Mouse (Mus musculus) CD8-positive naive resting alpha-beta T cell, adult 2 months (primary cell): ENCODE measurements around the gene Fubp3.
"Not testable (repeated sequence)": the region's sequence is repeated elsewhere in the genome, so short reads cannot be mapped to it uniquely, and the experiment has no call there.

Experiments
- DNase-seq, 2 experiments: peaks; one replicate each; pipeline ENCODE4 v3.0.0; 2022; ENCODE audit warnings: low read depth in 2 of 2, low spot score in 2 of 2

Gene Fubp3

DNA sequence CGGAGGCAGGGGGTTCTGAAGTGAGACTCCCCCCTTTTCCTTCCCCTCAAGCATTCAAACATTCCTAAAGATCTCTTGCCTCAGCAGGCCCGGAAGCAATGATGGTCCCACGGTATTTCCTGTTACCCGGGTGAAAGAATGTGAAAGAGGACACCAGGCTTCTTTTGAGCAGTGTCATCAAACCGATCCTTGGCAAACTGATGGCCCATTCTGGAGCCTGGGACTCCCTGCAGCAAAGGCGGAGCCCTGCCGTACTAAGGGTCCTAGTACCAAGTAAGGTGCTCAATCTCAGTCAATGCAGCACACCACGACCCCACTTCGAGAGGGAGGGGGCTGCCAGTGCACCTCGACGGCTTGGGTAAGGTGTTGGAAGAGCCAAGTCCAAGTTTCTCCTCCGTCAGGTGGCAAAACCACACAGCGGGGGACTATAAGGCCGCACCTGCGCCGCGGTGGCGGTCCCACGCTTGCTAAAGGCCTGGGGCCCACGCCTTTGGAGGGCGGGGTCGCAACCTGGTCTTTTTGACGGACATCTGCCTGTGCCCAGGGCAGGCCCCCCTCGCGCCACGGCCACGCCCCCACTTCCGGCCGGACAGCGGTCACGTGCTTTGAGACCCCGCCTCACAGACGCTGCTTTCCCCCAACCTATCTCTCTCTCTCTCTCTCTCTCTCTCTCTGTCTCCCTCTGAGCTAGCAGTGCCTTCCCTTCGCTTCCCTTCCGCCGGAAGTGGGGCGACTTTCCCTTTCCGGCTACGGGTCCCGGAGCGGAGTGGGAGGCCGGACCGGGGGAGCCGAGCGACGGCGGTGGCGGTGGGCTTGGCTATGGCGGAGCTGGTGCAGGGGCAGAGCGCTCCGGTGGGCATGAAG is at the start of gene Fubp3:
Gene Fubp3, plus strand, starts transcription at position 601 of the 864 bp plus-strand sequence.
- DNase-seq = peak; percentile 45 to 53

DNA sequence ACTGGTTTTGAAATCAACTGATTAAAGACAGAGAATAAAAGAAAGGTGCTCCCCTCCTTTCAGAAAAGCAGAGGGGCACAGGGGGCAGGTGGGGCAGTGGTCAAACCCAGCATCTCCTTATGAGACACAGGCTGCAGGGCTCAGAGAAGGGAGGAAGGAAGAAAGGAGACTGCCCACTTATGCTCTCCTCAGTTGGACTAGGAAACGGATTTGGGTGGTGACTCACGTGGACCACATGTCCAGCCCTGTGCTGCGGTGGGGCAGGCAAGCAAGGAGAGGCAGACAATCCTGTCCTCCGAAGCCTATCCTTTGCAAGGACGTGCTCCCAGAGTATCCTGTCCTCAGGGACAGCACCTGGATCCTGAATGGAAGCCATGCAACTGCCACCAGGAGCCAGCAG is 47.8 kb upstream of the Fubp3 start:
- DNase-seq = no peak

DNA sequence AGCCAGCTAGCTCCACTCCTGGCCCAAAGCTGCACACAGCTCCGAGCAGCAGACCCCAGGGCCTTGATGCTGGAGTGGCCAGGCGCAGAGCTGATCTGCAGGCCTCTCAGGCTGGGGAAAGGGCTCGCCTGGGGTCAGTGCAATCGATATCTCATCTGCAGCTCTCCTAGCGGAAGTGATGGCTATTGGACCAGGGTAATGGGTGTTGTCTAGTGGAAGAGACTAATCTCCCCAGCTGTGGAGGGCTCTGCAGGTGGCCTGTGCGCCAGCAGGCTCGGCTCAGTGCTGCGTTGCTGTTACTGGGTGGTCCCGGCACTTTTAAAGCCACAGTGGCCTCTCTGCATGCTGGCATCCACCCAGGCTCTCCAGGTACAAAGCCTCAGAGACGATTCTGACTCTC is 46.7 kb upstream of the Fubp3 start:
- no peak for DNase-seq

DNA sequence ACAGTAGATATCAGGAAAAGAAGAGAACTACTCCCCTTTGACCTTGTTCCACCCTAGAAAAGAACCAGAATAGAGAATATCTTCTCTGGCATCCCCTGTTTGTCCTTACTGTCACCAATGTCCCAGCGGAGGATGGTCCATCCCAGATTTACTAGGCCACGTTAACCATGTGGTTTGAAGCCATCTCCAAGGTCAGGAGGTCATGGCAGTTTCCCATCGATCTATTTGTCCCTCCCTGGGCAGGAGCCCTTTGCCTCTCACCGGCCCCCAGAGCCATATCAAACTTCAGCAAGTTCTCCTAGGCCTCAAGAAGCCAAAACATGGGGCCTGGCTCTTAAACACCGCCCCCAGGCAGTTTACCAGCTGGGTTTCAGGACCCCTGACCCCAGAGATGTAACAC is 42.2 kb upstream of the Fubp3 start:
- DNase-seq = no peak

DNA sequence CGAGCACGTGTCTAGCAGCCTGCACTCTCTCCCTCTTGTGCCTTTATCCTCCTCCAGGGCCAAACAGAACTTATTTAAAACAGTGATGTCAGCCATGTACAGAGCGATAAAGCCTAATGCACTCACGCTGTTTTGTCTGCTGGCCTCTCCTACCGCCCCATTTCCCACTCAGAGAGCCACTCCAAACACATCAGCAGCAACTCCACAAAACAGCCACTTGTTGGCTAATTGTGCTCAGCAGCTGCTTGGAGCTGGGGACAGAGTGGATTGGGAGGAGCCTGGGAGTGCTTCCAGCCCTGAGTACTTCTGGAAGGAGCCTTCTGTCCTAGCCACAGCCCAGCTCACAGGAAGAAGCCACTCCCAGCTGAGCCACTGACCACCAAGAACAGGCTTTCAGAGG is 35.4 kb upstream of the Fubp3 start:
- DNase-seq = no peak

DNA sequence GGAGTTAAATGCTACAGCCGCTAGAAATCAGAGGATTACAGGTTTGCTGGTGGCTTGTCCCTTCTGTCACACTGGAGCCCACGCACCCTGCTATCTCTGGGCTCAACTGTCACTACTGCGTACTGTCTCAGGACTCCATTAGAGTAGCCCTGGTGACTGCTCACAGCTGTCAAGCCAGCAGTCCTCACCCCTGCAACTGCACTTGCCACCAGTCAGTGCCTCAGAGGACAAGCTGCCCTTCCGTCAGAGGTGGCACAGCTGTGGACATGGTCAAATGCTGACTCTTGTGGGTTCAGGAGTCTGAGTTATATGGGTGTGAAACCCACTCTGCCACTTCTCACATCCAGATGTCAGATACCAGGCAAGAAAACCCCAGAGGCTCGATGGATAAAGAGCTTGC is 33.7 kb upstream of the Fubp3 start:
- DNase-seq = no peak

DNA sequence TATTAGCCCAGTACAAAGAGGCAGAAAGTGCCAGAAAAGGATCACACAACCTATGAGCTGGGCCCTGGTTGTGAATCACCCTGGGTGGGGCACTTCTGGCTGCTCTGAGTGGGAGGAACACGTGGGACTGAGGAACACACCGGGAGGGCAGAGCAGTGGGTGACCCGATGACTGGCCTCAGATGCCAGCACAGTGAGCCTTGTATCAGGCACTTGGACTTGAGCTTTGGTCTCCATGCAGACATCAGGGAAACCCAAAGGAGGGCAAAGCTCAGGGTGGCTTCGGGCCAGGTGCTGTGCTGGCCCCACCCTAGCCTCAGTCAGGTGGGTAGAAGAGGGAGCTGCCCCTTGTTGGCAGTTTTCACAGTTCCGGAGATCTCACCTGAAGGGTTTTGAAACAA is 30.9 kb upstream of the Fubp3 start:
- no peak for DNase-seq

DNA sequence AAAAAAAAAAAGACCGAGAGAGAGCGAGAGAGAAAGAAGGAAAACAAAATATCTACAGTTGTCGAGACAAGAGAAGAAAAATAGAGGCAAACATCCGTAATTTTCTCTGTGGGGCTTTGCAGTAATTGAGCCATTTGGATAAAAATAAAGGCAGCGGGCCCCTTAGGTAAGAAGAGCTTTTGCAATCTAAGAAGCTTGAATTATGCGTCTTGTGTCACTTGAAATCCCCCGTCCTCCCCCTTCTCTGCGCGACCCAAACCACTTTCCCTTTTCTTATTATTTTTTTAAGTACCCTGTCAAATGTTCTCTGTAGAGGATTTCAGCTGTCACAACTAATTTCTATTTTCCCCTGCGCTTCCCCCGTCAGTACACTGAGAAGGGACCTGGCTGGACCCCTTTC is 24.7 kb upstream of the Fubp3 start:
- no peak for DNase-seq

DNA sequence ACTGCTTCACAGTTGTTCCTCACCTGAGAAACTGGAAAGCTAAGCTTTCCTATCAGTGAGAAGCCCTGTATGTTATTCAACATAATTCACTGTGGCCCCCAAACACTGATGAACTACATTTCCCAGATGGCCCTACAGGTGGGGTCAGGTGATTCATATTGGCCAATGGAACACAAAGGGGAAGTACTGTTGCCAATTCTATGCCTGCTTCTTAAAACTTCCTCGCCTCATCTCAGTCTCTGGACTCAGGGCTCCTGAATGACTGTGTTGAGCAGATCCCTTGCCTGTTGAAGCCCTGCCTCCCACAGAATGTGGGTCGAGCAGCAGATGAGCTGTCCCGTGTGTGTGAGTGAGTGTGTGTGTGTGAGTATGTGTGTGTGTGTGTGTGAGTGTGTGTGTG is 21.9 kb upstream of the Fubp3 start:
- DNase-seq = no peak

DNA sequence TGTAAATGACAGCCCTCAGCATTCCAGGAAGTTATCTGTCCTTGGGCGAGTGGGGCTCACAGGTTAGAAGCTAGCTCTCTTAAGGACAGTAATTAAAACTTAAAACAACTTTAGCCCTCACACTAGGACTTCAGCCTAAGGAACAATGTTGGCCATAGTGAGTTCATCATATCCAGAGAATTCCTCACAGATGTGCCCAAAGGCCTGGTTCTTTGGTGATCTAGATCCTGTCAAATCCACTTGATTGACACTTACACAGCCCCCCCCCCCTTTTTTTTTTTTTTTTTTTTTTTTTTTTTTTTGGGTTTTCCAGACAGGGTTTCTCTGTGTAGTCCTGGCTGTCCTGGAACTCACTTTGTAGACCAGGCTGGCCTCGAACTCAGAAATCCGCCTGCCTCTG is 21.1 kb upstream of the Fubp3 start:
- DNase-seq = not testable (repeated sequence)

DNA sequence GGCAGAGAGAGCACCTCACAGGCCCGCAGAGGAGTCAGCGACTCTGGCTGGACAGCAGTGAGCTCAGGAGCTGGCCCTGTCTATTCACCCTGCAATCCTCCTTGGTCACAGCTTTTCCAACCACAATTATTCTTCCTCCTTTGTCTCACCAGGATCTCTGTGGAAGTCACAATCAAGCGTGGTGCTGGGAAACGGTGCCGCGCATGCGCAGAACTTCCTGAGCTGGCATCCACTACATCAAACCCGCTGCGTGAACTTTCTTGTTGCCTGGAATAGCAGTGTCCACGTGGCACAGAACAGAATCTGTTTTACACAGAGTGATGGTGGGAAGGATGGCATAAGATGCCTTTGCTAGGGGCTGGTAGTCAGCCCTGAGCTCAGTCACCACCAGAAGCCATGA is 20.5 kb upstream of the Fubp3 start:
- DNase-seq = no peak

DNA sequence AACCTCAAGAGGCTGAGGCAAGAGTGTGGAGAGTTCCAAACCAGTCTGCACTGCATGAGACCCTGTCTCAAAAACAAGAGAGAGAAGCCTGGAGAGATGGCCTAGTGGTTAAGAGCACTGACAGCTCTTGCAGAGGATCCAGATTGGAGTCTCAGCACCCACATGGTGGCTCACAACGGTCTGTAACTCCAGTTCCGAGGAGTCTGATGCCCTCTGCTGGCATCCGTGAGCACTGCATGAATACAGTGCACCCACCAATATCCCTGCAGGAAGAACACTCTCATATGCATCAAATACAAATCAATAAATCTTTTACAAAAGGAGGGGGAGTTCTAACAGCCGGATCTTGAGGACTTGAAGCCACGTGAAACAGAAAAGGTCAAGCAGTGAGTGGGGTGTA is 17.8 kb upstream of the Fubp3 start:
- DNase-seq = no peak

DNA sequence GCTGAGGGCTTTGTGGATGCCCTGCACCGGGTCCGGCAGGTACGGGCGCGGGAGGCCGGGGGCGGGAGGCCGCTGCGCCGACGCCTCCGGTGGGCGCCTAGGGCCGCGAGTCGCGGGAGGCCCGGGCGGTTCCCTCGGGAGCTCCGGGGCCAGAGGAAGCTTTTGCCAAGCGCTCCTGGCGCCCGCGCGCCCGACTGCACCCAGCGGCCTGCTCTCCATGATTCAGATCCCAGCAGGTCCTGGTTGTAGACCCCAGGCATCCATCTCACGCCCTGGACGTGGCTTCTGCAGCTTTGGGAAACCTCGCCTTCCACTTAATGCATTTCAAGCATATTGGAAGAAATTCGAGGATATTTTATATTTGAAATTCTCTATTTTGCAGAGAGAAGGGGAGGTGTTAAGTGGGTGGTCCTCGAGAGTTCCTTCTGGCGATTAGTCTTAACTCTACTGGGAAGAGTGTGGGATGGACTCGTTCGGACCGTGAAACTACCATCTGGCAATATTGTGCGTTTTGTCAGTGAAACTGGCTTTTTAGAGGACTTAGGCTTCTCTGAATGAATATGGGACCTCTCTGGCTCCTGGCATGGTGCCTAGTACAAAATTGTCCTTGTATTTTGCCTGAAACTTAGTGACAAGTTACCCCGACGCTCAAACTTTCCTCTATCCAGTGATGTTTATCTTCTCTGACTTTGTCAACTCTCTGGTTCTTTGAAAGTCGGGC is 624 bp downstream of the Fubp3 start:
- DNase-seq = peak in 1 of 2 experiments; percentile 7

DNA sequence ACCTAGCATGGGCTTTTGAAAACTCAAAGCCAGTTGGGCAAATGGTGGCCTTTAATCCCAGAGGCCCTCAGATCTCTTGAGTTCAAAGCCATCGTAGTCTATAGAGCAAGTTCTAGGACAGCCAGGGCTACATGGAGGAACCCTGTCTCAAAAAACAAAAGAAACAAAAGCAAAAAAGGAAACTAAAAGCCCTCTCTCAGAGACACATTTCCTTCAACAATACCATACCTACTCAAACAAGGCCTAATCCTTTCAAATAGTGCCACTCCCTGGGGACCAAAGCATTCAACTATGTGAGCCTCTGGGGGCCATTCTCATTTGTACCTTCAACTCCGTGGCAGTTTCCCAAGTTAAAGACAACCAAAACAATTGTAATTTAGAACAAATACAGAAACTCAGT is 9.2 kb downstream of the Fubp3 start:
- DNase-seq = no peak

DNA sequence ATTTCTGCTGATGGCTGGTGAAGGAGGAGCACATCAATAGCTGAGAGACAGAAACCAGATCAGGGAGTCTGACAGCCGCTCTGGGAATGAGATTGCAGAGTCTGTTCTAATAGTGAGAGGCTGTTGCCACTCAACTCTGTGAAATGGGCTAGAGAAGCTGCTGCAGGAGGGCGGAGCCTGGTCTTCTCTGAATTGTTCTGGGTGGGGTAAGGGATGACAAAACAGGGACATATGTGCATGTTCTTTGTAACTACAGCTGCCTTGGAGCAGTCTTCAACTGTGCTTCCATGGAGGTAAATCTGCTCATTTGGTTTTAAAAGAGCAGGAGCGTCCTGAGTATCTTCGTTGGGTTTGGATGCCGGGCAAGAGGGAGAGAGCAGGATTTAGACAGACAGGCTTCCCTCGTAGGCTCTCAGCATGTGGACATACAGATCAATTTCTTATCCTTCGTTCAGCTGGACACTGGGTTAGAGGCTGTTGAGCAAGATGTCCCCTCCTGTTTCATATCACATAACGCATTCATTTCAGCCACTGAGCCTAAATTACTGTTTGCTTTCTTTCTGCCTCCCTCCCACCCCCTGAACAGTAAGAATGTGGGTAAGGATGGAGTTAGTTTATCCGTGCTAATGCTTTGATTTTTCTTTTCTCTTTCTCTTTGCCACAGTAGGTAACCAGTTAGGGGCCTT is 19.5 kb downstream of the Fubp3 start:
- no peak for DNase-seq

DNA sequence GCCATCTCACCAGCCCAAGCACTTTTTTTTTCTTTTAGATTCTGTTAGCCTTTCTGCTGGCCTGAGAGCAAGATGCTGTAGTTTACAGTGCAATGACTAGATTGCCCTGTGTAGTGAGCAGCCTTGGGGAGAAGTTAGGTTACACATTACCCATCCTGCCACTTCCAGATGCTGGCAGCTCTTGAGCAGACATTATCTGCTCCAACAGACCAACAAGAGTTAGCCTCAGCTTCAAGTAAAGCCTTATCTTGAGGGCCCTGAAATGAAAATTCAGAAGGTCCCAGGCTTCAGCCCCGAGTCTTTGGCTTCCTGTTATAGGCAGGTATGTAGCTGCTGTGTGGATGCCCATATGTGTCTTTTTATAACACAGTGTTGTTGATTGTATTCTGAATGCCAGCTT is 35.1 kb downstream of the Fubp3 start:
- no peak for DNase-seq

DNA sequence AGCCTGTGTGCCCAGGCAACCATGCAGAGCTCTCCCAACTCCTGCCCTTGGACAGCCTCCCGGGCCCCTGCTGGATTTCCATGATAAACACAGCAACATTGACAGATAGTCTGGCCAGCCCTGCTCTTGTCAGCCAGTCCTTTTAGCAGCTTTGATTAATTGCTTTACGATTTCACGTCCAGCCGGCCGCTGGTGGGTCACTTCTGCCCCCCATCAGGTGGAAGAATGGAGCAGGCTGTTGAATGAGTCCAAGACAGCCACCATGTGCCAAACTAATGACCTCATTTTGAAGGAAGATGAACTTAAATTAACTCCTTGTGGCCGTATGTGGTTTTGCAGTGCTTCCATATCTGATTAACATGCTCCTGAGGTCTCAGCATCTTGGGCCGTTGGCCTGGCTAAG is 37.4 kb downstream of the Fubp3 start:
- no peak for DNase-seq

DNA sequence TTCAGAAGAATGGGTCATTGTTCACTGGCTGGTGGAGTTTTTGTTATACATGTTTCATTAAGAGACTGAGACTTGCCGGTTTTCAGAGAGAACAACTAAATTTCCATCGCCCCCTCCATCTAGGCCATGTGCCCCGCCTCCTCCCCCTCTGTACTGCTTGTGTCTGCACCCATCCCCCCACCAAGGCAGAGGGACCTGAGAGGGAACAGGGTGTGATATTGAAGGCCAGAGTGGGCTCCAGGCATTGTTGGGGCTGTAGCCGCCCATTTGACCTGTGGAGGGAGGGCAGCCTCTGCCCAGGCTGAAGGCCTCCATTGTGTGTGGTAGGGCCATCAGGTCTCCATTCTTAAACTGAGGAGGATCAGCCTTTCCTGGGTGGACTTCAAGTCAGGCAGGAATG is 38.5 kb downstream of the Fubp3 start:
- DNase-seq = no peak

DNA sequence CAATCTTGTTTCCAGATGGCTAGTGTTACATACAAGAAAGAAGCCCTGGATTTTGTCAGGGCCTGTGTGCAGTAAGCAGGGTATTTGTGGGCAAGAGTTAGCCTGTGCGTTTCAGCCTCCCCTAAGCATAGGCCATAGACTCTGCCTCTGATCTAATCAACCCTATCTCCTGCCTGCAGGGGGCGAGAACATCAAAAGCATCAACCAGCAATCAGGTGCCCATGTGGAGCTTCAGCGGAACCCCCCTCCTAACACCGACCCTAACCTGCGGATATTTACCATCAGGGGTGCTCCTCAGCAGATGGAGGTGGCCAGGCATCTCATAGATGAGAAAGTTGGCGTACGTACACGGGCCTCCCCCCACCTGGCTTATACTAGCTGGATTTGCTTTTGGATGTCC is 38.9 kb downstream of the Fubp3 start:
- no peak for DNase-seq

DNA sequence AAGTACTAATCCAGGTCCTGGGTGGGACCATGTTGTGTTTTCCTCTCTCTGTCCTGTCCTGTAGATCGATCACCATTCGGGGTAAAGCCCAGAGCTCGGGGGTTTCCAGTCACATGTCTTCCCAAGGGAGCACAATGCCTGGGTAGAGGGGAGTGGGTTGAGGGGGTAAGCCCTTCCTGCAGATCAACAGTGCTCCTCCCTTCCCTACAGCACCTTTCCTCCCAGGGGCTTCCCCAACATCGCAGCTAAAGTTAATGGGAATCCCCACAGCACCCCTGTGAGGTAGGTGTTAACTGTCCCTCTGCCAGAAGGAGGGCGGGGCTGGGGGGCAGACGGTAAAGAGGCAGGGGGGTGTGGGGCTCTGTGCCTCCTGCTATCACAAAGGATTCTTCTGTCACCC is 40.2 kb downstream of the Fubp3 start:
- DNase-seq = no peak

DNA sequence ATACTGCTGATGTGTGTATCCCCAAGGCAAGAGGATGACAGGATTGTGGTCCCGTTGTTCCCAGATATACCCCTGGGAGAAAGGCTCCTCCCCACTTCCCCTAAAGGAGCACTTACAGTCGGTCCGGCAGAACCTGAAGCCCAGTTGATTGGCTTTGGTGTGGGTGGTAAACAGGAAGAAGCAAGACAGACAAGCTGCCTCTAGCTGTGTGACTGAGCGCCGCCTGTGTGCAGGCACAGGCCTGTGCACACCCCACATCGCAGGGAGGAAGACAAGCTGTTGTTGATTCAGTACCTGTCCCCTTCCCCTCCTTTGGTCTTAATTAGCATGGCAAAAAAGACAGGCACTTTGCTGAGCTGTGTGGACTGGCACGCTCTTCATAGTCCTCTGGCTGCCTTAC is 41.3 kb downstream of the Fubp3 start:
- no peak for DNase-seq

DNA sequence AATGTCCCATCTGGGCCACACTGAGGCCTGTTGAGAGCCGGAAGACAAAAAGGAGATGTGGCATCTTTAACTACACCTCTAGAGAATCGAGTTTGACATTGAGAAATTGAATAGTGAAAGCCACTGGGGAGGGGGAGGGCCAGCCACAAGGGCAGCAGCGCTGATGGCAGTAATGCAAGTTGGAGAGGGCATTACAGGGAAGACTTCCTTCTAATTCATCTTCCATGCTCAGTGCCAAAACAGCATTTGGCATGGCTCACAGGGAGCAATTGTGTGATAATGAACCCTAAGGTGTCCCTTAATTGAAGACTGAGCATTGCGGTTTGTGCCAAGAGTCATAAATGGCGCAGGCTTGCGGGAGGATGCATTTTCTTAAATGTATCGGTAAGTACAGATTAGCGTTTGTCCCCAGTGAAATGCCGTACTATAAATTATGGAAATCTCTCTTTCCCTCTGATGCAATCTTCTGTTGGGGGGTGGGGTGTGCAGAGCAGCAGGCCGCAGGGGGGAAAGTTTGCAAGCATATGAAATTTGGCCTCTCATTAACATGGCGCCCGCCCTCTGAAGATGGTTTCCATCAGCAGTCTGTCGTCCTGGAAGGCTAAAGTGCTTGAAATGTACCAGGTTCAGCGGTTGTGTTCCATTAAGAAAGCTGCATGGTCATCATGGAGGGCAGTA is 46.2 kb downstream of the Fubp3 start:
- no peak for DNase-seq
